Mouse (Mus musculus) megakaryocyte, embryonic 14.5 days (primary cell): ENCODE data around the gene Mpst.

ENCODE experiments used
- FLI1 ChIP-seq: IDR thresholded peaks from 2 replicates; pipeline ENCODE4 v1.6.1; 2012; ENCODE audit warnings: low read length, inconsistent platforms, mixed read lengths
- GATA1 ChIP-seq: IDR thresholded peaks from 3 replicates; pipeline ENCODE4 v1.6.1; 2012; ENCODE audit warnings: mixed read lengths, low read length, inconsistent platforms, borderline replicate concordance

DNA sequence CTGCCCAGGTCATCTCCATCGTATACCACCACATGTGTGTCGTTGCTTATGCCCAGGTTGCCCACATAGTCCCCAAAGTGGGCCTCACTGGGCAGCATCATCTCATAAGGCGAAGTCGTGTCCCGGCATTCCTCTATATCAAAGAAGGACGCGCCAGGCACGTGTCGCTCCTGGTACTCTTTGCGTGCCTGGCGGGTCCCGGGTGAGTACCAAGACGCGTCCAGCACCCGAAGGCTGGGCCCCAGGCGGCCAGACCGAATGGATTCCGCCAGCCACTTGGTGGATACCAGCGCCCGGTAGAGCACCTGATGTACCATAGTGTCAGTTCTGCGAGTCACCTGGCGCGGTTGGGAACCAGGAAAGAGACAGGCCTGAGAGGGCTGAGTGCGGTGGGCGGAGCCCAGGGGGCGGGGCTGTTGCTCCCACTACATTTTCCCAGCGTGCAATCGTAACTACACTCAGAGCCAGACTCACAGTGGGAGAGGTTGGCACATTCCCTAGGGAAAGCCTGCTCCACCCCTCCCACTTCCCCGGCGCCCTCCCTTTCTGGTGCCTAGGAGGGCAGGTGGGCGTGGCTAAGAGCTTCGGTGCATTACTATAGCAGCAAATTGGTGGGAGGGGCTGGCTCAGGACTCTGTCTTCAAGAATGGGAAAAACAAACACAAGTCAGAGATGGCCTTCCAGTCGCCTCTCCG is 552 bp upstream of the Mpst start, which contains the start of gene Tst:
- TF ChIP-seq GATA1 = no peak
- no peak for TF ChIP-seq FLI1
